Mouse (Mus musculus): ENCODE results near the gene Hbb-bt.
"Not testable (repeated sequence)": the region's sequence is repeated elsewhere in the genome, so short reads cannot be mapped to it uniquely, and the experiment has no call there.

The Hbb-bt gene

DNA sequence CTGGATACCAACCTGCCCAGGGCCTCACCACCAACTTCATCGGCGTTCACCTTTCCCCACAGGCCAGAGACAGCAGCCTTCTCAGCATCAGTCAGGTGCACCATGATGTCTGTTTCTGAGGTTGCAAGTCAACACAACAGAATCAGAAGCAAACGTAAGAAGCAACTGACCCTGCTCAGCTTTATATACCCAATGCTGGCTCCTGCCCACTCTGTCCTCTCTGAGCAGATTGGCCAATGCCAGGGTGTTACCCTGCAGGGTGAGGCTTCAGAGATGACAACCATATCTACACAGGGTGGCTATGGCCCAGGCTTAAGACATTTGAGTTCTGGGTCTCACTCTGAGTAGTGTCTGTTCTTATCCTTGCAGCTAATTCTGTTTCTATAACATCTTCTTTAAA, at the start of gene Hbb-bt:
Gene Hbb-bt (minus strand): TSS at position 231 of the 400 bp plus-strand sequence.
- DNase-seq (ENCODE audit: low read depth, low spot score), result no peak

DNA sequence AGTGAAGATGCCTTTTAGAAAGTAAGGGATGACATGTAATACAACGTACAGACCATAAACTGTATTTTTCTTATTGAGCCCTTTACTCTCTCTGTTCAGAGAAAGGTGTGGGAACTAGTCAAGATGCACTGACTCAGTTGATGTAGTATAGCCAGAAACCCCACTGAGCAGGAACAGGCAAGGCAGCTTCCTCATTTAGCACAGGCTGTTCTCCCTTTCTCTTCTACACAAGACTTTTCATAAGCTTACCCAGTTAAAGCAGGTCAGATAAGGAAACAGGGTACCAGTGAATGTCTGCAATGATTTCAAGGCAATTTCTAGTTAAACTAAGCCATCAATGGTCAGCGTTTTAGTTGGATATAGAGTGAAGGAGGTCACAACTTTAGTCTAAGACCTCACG, 47.7 kb upstream of the Hbb-bt start:
- no peak for DNase-seq (ENCODE audit: low read depth, low spot score)

DNA sequence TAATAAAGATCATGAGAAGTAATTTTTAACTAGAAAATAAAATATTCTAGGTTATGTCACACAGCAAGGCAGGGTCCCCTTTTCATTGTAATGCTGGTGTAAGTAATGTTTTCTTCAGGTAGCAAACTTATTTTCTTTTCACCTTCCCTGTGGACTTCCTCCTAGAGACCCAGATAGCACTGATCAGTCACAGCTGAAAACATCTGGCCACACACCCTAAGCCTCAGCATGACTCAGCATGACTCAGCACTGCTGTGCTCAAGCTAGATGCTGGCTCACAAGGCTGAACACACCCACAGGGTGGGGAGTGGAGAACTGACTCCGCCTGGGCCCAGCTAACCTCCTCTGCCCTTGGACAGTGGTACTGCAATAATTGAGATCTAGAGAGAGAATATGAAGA, 47.1 kb upstream of the Hbb-bt start:
- DNase-seq (ENCODE audit: low read depth, low spot score), result peak; percentile 49

DNA sequence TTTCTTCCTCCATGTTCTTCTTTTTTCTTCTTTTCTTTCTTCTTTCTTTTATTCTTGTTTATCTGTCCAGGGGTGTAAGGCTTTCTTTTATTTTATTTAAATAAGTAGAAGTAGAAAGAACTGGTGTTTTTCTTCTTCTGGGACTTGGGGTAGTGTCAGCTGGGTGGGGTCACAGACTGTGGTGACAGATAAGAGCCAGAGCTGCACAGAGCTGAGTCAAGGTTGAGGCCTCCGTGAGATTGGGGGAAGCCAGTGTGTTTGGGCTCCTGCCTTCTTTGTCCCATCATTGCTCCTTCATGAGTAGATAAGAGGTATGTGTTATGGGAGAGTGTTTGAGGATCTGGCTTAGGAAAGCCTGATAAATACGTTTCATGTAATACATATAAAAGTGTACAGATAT, 45.3 kb upstream of the Hbb-bt start:
- DNase-seq (ENCODE audit: low read depth, low spot score), result no peak

DNA sequence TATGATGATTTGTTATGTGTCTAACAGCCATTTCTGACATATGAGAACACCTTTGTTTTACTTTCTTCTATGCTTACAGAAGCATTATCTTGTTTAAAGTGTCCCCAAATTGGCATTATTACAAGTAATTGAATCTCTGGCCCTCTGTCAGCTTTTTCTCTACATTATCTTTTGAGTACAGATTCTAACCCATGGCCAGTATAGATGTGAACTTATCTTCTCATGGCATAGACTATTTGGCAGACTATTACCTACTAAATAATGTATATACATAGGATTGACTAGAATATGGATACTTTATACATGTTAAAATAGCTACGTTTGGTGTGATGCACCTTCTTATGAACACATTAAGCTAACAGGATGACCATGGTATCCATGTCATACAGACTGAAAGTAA, 40.9 kb upstream of the Hbb-bt start:
- DNase-seq (ENCODE audit: low read depth, low spot score), result no peak

DNA sequence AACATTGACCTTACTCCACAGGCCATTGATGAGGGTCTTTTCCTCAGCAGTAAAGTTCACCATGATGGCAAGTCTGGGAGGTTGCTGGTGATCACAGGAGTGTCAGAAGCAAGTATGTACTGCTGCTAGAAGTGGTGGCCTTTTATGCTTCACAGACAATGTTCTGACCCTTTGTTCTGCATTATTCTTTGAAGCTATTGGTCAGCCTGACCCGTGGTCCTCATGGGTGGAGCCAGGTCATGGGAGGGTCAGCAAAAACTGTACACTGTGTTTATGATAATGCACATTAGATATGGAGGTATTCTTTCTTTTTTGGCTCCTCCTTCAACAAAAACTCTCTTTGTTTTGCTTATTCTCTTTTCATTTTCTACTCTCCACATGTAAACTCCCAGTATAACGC, 39.3 kb upstream of the Hbb-bt start, which contains the start of gene Hbb-y:
Gene Hbb-y (minus strand): TSS at position 127 of the 400 bp plus-strand sequence.
- no peak for DNase-seq (ENCODE audit: low read depth, low spot score)

DNA sequence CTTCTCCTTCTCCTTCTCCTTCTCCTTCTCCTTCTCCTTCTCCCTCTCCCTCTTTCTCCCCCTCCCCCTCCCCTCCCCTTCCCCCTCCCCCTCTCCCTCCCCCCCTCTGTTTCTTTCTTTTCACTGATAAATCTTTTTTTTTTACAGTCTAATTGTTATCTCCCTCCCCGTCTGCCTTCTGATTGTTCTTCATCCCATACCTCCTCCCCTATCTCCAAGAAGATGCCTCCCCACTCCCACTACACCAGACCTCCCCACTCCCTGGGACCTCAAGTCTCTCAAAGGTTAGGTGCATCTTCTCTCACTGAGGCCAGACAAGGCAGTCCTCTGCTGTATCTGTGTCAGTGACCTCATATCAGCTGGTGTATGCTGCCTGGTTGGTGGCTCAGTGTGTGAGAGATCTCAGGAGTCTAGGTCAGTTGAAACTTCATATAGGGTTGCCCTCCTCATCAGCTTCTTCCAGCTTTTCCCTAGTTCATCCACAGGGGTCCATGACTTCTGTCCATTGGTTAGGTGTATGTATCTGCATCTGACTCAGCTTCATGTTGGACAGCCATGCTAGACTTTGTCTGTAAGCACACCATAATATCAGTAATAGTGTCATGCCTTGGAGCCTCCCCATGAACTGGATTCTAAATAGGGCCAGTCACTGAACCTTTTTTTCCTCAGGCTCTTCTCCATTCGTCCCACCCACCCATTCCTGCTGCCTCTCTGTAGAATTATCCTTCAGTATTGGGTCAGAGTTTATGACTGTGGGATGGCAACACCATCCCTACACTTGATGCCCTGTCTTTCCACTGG, 30.9 kb upstream of the Hbb-bt start:
- no peak for DNase-seq (ENCODE audit: low read depth, low spot score)

DNA sequence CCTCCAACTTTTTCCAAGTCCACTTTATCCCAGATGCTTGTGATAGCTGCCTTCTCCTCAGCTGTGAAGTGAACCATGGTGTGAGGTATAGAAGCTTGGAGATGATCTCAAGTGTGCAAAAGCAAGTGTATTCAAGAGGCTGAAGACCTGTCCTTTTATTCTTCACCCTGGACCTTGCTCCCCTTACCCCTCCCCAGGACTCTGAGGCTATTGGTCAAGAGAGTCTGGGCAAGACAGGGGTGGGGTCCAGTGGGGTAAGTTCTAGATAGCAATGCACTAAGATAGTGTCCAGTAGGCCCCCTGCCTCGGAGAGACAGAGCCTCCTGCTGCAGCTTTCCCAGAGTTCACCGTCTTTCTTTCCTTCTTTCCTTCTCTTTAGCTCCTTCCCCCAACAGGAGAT, 29.2 kb upstream of the Hbb-bt start, which contains the start of gene Hbb-bh1:
Gene Hbb-bh1 (minus strand): TSS at position 131 of the 400 bp plus-strand sequence.
- no peak for DNase-seq (ENCODE audit: low read depth, low spot score)

DNA sequence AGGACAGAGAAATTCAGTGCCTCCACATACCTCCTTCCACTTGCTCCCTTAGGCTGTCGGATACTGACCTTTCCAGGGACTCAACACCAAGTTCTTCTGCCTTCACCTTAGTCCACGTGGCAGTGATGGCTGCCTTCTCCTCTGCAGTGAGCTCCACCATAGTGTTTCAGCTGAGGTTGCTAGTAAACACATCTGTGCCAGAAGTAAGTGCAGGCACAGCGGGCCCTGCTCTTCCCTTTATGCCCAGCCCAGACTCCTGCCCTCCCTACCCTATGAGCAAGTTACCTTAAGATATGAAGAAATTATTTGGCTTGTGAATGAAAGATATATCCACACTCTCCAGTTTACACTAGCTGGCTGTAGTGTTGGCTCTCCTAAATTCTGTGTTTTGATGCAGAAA, 26.5 kb upstream of the Hbb-bt start, which contains the start of gene Hbb-bh2:
Gene Hbb-bh2 (minus strand): TSS at position 253 of the 400 bp plus-strand sequence.
- DNase-seq (ENCODE audit: low read depth, low spot score), result no peak

DNA sequence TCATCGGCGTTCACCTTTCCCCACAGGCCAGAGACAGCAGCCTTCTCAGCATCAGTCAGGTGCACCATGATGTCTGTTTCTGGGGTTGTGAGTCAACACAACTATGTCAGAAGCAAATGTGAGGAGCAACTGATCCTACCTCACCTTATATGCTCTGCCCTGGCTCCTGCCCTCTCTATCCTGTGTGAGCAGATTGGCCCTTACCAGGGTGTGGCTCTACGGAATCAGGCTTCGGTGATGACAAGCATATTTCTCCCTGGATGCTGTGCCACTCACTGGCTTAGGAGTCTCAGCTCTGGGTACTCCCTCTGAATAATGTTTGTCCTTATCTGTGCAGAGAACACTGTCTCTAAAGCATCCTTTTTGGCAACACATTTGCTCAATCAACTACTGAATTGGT, 14.0 kb upstream of the Hbb-bt start, which contains the start of gene Hbb-bs:
Gene Hbb-bs (minus strand): TSS at position 289 of the 400 bp plus-strand sequence.
- DNase-seq (ENCODE audit: low read depth, low spot score), result no peak

DNA sequence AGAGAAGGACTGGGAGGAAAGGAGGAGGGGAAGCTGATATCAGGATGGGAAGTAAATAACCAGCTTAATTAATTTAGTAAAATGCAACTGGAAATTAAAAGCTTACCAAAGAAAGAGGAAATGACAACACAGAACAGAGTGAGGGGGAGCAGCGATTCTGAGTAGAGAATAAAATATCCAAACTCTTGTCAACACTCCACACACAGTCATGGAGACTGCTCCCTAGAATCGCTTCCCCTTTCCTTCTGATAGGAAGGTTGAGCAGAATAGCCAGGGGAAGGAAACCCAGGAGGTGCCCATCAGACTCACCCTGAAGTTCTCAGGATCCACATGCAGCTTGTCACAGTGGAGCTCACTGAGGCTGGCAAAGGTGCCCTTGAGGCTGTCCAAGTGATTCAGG, 13.3 kb upstream of the Hbb-bt start:
- not testable (repeated sequence) for DNase-seq (ENCODE audit: low read depth, low spot score)

DNA sequence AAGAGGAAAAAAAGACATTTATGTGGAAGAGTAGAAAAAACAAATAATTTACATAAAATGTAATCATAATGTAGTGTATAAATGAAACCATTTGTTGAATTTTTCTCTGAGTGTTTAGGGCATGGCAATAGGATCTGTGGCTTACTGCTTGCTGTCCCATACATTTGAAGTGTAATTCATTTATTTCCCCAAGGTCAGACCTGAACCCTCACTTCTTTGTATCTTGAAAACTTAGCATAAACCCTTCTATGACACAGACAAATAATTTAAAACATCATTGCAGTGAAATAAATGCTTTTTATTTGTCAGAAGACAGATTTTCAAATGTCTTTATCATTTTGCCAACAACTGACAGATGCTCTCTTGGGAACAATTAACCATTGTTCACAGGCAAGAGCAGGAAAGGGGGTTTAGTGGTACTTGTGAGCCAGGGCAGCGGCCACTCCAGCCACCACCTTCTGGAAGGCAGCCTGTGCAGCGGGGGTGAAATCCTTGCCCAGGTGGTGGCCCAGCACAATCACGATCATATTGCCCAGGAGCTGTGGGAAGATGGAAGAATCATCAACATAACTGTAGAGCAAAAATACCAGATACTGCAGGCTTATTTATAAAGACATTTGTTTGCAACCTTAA, 12.6 kb upstream of the Hbb-bt start:
- no peak for DNase-seq (ENCODE audit: low read depth, low spot score)

DNA sequence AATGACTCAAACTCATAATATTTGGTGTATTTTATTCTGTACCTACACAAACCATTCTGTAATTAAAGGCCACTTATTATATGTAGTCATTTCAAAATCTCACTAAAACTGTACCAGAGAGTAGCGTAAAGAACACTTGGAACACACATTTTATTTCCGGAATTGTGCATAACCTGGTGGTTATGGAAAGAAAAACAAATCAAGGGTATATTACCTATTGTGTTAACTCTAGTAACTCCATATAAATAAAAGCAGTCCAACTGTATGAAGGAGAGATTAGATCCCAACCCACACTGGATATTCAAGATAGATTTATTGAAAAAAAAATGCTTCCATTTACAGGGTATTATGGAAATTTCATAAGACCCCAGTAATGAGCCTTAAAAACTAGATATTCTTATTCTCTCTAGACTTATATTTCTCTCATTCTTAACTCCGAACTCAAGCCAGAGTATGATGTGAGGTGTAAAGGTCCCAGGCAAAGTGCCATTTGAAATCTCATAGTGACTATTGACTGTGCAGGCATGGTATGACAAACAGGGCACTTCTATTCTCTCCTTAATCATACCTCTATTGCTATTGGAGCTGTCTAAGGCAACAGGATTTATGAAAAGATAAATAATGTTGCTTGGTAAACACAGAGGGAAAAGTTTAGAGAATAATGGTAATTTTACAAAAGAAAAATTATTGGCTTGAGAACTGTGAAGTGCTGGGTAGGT, 11.9 kb upstream of the Hbb-bt start:
- DNase-seq (ENCODE audit: low read depth, low spot score), result no peak

DNA sequence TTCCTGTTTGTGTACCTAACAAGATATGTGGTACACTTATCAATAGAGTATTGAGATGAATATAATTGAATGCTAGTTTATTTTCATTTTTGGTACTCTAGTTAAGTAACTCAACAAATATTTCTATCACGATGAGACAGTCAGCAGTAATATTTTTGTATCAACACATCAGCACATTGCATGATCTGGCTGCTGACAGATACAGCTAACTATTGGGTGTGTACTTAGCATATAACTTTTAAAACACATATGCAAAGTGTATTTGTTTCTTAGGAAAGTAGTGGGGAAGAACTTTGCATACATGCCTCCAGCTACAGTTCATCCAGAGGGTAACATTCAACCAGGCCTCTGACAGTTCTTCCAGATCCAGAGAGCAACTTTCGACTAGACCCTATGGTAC, 10.8 kb upstream of the Hbb-bt start:
- no peak for DNase-seq (ENCODE audit: low read depth, low spot score)

DNA sequence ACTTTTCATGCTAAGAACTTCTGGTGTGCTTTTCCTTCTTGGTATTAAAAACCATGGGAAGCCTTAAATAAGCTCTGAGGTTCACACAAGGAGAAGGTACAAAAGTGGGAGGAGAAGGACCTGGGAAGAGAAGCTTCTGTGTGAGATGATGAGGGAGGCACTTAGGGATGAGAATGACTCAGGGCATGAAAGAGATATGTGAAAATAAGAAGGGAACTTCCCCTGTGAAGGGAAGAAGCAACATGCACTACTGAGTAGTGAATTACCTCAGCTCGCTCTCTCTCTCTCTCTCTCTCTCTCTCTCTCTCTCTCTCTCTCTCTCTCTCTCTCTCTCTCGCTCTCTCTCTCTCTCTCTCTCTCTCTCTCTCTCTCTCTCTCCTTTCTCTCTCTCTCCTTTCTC, 1.3 kb upstream of the Hbb-bt start:
- not testable (repeated sequence) for DNase-seq (ENCODE audit: low read depth, low spot score)

DNA sequence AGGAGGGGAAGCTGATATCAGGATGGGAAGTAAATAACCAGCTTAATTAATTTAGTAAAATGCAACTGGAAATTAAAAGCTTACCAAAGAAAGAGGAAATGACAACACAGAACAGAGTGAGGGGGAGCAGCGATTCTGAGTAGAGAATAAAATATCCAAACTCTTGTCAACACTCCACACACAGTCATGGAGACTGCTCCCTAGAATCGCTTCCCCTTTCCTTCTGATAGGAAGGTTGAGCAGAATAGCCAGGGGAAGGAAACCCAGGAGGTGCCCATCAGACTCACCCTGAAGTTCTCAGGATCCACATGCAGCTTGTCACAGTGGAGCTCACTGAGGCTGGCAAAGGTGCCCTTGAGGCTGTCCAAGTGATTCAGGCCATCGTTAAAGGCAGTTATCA, 644 bp downstream of the Hbb-bt start:
- not testable (repeated sequence) for DNase-seq (ENCODE audit: low read depth, low spot score)

DNA sequence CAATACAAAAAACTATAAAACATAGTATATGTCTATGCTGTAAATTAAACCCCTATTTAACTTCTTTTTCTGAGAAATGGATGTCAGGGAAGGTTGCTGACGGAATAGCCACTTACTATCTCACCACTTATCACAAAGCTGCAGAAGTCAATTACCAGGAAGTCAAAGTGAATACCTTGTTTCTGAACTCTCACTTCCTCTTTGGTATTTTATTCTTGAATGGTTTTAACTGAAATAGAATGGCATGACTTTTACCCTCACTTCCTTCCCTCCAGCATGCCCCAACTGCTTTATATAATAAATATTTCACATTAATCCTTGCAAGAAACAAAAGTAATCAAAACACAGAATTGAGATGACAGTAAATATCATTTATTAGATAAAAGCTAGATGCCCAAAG, 1.6 kb downstream of the Hbb-bt start:
- DNase-seq (ENCODE audit: low read depth, low spot score), result no peak

DNA sequence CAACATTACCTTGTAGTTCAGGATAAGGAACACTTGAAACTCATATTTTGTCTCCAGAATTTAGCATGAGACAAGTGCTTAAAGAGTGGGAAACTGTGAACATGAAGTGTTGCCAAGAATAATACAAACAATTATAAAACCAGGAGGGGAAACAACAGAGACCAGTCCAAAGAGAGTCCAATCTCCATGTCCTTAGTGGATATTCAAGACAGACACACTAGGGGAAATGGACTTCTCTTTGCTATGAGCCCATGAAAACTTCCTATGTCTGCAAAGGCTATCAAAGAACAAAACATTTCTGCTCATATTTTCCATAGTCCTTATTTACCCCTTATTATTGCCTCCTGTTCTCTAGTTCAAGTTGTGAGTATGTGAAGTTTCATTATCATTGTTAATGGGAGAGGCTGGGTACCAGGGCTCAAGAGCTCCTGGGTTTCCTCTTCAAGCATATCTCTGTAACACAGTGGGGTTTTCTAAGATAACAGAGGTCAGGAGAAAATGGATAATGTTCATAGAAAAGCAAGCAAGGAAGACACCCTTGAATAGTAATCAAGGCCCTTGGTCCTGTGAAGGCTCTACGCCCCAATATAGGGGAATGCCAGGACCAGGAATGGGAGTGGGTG, 2.5 kb downstream of the Hbb-bt start:
- no peak for DNase-seq (ENCODE audit: low read depth, low spot score)

DNA sequence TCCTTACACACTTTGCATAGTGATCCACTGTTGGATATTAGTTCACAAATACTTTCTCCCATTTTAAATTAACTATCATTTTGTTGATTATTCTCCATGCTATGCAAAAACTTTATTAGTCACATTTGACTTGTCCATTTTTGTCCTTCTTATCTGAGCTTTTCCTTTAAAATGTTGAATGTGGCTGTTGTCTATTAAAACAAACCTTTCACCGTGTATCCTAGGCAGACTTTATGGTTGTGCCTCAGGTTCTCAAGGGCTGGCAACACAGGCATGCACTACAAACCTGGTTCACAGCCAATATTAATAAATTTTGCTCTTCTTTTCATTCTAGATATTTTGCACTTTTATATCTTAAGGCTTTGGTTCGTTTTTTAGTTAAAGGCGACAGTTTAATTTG, 3.0 kb downstream of the Hbb-bt start:
- no peak for DNase-seq (ENCODE audit: low read depth, low spot score)

DNA sequence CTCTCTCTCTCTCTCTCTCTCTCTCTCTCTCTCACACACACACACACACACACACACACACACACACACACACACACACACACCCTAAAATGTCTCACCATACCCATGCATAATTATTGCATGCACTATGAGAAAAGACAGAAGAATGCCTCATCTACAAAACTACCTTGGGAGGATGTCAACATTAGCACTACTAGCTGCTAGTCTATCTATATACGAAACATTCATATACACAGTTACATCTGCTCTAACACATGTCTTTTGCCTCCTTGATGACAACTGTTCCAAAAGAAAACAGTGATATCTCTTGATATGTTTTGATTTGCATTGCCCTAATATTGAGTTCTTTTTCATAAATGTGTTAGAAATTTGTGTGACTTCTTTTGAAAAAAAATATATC, 3.5 kb downstream of the Hbb-bt start:
- DNase-seq (ENCODE audit: low read depth, low spot score), result no peak

DNA sequence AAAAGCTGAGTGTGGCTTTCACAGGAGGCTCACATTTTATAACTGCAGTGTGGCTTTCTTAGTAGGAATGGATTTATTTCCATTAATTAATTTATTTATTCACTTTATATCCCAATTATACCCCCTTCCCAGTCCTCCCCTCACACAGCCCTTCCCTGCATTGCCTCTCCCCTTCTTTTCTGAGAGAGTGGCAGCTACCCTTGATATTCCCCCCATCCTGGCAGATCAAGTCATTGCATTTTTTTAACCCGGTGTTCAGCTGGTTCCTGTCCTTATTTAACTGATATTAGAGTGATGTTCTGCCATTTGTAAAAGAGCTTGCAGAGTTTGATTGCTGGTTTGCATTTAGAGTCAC, 4.0 kb downstream of the Hbb-bt start:
- DNase-seq (ENCODE audit: low read depth, low spot score), result no peak

Data from mesoderm, embryonic 11.5 days (tissue).